Mouse (Mus musculus) heart, postnatal 0 days (tissue): ENCODE measurements around the gene Cd70. TPM values are rescaled to one million over a fixed set of nuclear protein-coding genes. Genes with fewer than 3 reads are reported as not detected.

Experiments
- ATAC-seq: fragments of 200-750 bp; cut with Nextera tagmentation; 2 replicates; pipeline ENCODE4 v1.8.0; 2017; ENCODE audit warnings: low read depth, moderate number of reproducible peaks, moderate library complexity; ENCODE audit not compliant: insufficient read depth
- DNase-seq: peaks from one replicate; pipeline ENCODE4 v3.0.0-alpha.2; 2016; ENCODE audit warnings: low spot score
- H3K27ac ChIP-seq: fragments of 300-500 bp; sonication (generic); 2 replicates; pipeline ENCODE4 v1.5.1; 2014; ENCODE audit warnings: low read depth, mild to moderate bottlenecking
- H3K27me3 ChIP-seq: fragments of 300-500 bp; sonication (generic); 2 replicates; pipeline ENCODE4 v1.6.1; 2014; ENCODE audit warnings: low read length, mixed read lengths; ENCODE audit not compliant: control insufficient read depth, insufficient read depth
- H3K36me3 ChIP-seq: fragments of 300-500 bp; sonication (generic); replicated peaks from 2 replicates; pipeline ENCODE4 v1.6.1; 2014; ENCODE audit warnings: low read length, mixed read lengths; ENCODE audit not compliant: control insufficient read depth, insufficient read depth
- H3K4me1 ChIP-seq: fragments of 300-500 bp; sonication (generic); 2 replicates; pipeline ENCODE4 v1.6.1; 2014; ENCODE audit warnings: antibody characterized with exemption; ENCODE audit not compliant: control insufficient read depth, insufficient read depth
- H3K4me2 ChIP-seq: fragments of 300-500 bp; sonication (generic); 2 replicates; pipeline ENCODE4 v1.6.1; 2014; ENCODE audit warnings: low read depth, mild to moderate bottlenecking, low read length, moderate library complexity
- H3K4me3 ChIP-seq: fragments of 300-500 bp; sonication (generic); 2 replicates; pipeline ENCODE4 v1.5.1; 2014; ENCODE audit warnings: low read depth, low read length
- H3K9ac ChIP-seq: fragments of 300-500 bp; sonication (generic); replicated peaks from 2 replicates; pipeline ENCODE4 v1.6.1; 2014; ENCODE audit warnings: low read depth, low read length, mixed read lengths
- H3K9me3 ChIP-seq: fragments of 300-500 bp; sonication (generic); replicated peaks from 2 replicates; pipeline ENCODE4 v1.6.1; 2016; ENCODE audit warnings: low read length; ENCODE audit not compliant: control insufficient read depth
- CTCF ChIP-seq: IDR thresholded peaks from 2 replicates; pipeline ENCODE4 v1.5.1; 2016; ENCODE audit warnings: antibody characterized with exemption, control low read depth, low read depth
- EP300 ChIP-seq: IDR thresholded peaks from 2 replicates; pipeline ENCODE4 v1.6.1; 2016; ENCODE audit warnings: antibody characterized with exemption, low read depth
- WGBS: fragments of 180-500 bp; shearing (Covaris S2); extraction: QIAGEN DNeasy Blood & Tissue Kit; methylation state at CpG from one replicate; pipeline ENCODE4 v1.1.7; 2014; 5-methylcytosine and 5-hydroxymethylcytosine counted together
- polyA plus RNA-seq: library from polyadenylated mRNA; unstranded; fragments of >200 nt; fragmentation: Nextera tagmentation; extraction: Ambion mirVana; gene quantifications from 2 replicates; pipeline ENCODE4 v1.2.1, GENCODE M21; 2015
- total RNA-seq: library from RNA; depleted of rRNA; stranded (reverse); fragments of >200 nt; gene quantifications from 2 replicates; pipeline ENCODE4 v1.2.3, GENCODE M21; 2014; ENCODE audit warnings: low replicate concordance

Cd70 gene
- total and polyA plus RNA-seq, 2 experiments from 2014 or later = not detected

- Histone ChIP-seq H3K4me3 (no peak overlapping the region), H3K9me3 (no peaks in the 10 kb centered on the region), H3K27me3 (no peaks in the 10 kb centered on the region), H3K36me3 (no peaks in the 10 kb centered on the region), H3K4me2 (0 out of 2 replicates have a peak overlapping the region, but pooled peaks have one; percentile 21), H3K9ac (no peak overlapping the region), H3K27ac (no peak overlapping the region), H3K4me1 (0 out of 2 replicates have a peak, but pooled peaks cover 4% of the 10 kb centered on the region)
- ATAC-seq (peak; percentile 68), DNase-seq (no peak)
- no peak for TF ChIP-seq EP300
- no peak for TF ChIP-seq CTCF
- 1% methylated on average over 11 of the region's 11 CpGs for WGBS
These were observed 30.8 kb downstream of the Cd70 start for GRCm38 (mm10) chr17:57118524-57119349.

GRCm38 (mm10) chr17:57116801-57117200 is 32.8 kb downstream of the Cd70 start:
- Histone ChIP-seq H3K9me3 (no peaks in the 10 kb centered on the region), H3K4me3 (no peak overlapping the region), H3K4me2 (no peak overlapping the region), H3K36me3 (no peaks in the 10 kb centered on the region), H3K27ac (no peak overlapping the region), H3K9ac (no peak overlapping the region), H3K4me1 (0 out of 2 replicates have a peak, but pooled peaks cover 4% of the 10 kb centered on the region), H3K27me3 (no peaks in the 10 kb centered on the region)
- no peak for ATAC-seq
- no peak for DNase-seq
- WGBS = 55% methylated on average over 2 of the region's 2 CpGs
- no peak for TF ChIP-seq CTCF

GRCm38 (mm10) chr17:57112768-57113474 is 36.7 kb downstream of the Cd70 start:
- 75% methylated on average over 10 of the region's 10 CpGs for WGBS
- Histone ChIP-seq H3K9me3 (no peaks in the 10 kb centered on the region), H3K9ac (no peak overlapping the region), H3K27me3 (no peaks in the 10 kb centered on the region), H3K36me3 (no peaks in the 10 kb centered on the region), H3K4me3 (no peak overlapping the region), H3K4me2 (no peak overlapping the region), H3K27ac (no peak overlapping the region), H3K4me1 (no peaks in the 10 kb centered on the region)
- no peak for ATAC-seq
- TF ChIP-seq EP300 (no peak), CTCF (no peak)
- no peak for DNase-seq

- H3K4me1 ChIP-seq = peaks cover 10% of the 10 kb centered on the region; the same call in 1 of the 2 replicates
- TF ChIP-seq CTCF (no peak), EP300 (no peak)
- no peak for ATAC-seq
- 65% methylated on average over 1 of the region's 1 CpGs for WGBS
- no peak overlapping the region for H3K9ac ChIP-seq
- DNase-seq = no peak
- no peak overlapping the region for H3K4me3 ChIP-seq
- no peak overlapping the region for H3K4me2 ChIP-seq
- H3K27me3 ChIP-seq = 0 out of 2 replicates have a peak, but pooled peaks cover 4% of the 10 kb centered on the region
- no peak overlapping the region for H3K27ac ChIP-seq
- H3K9me3 ChIP-seq = no peaks in the 10 kb centered on the region
- no peaks in the 10 kb centered on the region for H3K36me3 ChIP-seq
These were observed 39.6 kb downstream of the Cd70 start for GRCm38 (mm10) chr17:57110005-57110404.

GRCm38 (mm10) chr17:57108666-57109171 is 40.9 kb downstream of the Cd70 start:
- Histone ChIP-seq H3K9me3 (no peaks in the 10 kb centered on the region), H3K4me3 (no peak overlapping the region), H3K9ac (no peak overlapping the region), H3K27me3 (0 out of 2 replicates have a peak, but pooled peaks cover 4% of the 10 kb centered on the region), H3K4me1 (peaks cover 17% of the 10 kb centered on the region; the same call in 1 of the 2 replicates), H3K27ac (no peak overlapping the region), H3K4me2 (no peak overlapping the region), H3K36me3 (no peaks in the 10 kb centered on the region)
- ATAC-seq = no peak
- no peak for DNase-seq
- TF ChIP-seq EP300 (no peak), CTCF (no peak)
- WGBS = 35% methylated on average over 5 of the region's 5 CpGs
